Mouse (Mus musculus): Measurements from ENCODE around the gene Enc1. TPM values are rescaled to one million over a fixed set of nuclear protein-coding genes. Genes with fewer than 3 reads are reported as not detected.

Enc1 gene
- total RNA-seq, 1 experiment = 73.6 TPM

- no peaks in the 10 kb centered on the region for H3K36me3 ChIP-seq (ENCODE audit: control insufficient read depth, insufficient read depth, low read length, poor library complexity, severe bottlenecking)
- H3K9ac ChIP-seq (ENCODE audit: insufficient read depth, low read depth, low read length, poor library complexity, severe bottlenecking) = no peak overlapping the region
- H3K27ac ChIP-seq (ENCODE audit: insufficient read depth, low read depth, low read length, poor library complexity, severe bottlenecking) = peak overlapping the region; percentile 26; the same call in 1 of the 2 replicates
- DNase-seq (ENCODE audit: low read depth, low spot score) = no peak
- TF ChIP-seq MAFK (IDR thresholded peaks at IDR 0.05; ENCODE audit: insufficient read depth, low read depth, low read length) = peak; percentile 39; the same call in 1 of the 2 replicates
- TF ChIP-seq ZC3H11A (IDR thresholded peaks at IDR 0.05; ENCODE audit: borderline replicate concordance, low read depth, low read length) = no peak
- in situ Hi-C loops (cut with MboI; ENCODE audit: low sequenced_read_pairs in 2 of 2, unreplicated experiment in 2 of 2) = loop anchor here in 1 of 2 experiments (25.0 kb wide), 2 partner anchors 260 to 385 kb away; no protein-coding TSS in a partner anchor
- H3K4me3 ChIP-seq (ENCODE audit: insufficient read depth in 1 of 2, low read depth in 1 of 2, low read length in 2 of 2, poor library complexity in 1 of 2, severe bottlenecking in 1 of 2) = no peak overlapping the region
- no peaks in the 10 kb centered on the region for H3K9me3 ChIP-seq (ENCODE audit: control insufficient read depth, insufficient read depth, low read depth, low read length)
- peaks cover 3 to 8% of the 10 kb centered on the region in 2 experiments; a peak in 2 of 4 replicates for H3K4me1 ChIP-seq (ENCODE audit: control insufficient read depth in 2 of 2, insufficient read depth in 2 of 2, low read length in 2 of 2, poor library complexity in 1 of 2)
Measured at GRCm38 (mm10) chr13:97227795-97228194, 13.1 kb upstream of the Enc1 start.

- DNase-seq (ENCODE audit: low read depth, low spot score) = no peak
- Histone ChIP-seq H3K27ac (ENCODE audit: insufficient read depth, low read depth, low read length, poor library complexity, severe bottlenecking) (no peak overlapping the region), H3K9me3 (ENCODE audit: control insufficient read depth, insufficient read depth, low read depth, low read length) (no peaks in the 10 kb centered on the region), H3K9ac (ENCODE audit: insufficient read depth, low read depth, low read length, poor library complexity, severe bottlenecking) (no peak overlapping the region), H3K4me3 (ENCODE audit: insufficient read depth in 1 of 2, low read depth in 1 of 2, low read length in 2 of 2, poor library complexity in 1 of 2, severe bottlenecking in 1 of 2) (no peak overlapping the region), H3K4me1 (ENCODE audit: control insufficient read depth in 2 of 2, insufficient read depth in 2 of 2, low read length in 2 of 2, poor library complexity in 1 of 2) (peaks cover 0 to 2% of the 10 kb centered on the region in 2 experiments; a peak in 1 of 4 replicates), H3K36me3 (ENCODE audit: control insufficient read depth, insufficient read depth, low read length, poor library complexity, severe bottlenecking) (no peaks in the 10 kb centered on the region)
- TF ChIP-seq ZC3H11A (IDR thresholded peaks at IDR 0.05; ENCODE audit: borderline replicate concordance, low read depth, low read length) (no peak), CHD2 (IDR thresholded peaks at IDR 0.05; ENCODE audit: low read depth, low read length) (no peak), ZNF384 (IDR thresholded peaks at IDR 0.05; ENCODE audit: low read depth, low read length) (no peak), HCFC1 (IDR thresholded peaks at IDR 0.05; ENCODE audit: borderline replicate concordance, insufficient read depth, low read length) (no peak), MAFK (IDR thresholded peaks at IDR 0.05; ENCODE audit: insufficient read depth, low read depth, low read length) (no peak)
- in situ Hi-C loops (cut with MboI; ENCODE audit: low sequenced_read_pairs in 2 of 2, unreplicated experiment in 2 of 2) = loop anchor here (5.0 to 25.0 kb wide), 6 partner anchors 257 to 707 kb away; no protein-coding TSS in a partner anchor
Measured at GRCm38 (mm10) chr13:97230101-97230500, 10.8 kb upstream of the Enc1 start.

GRCm38 (mm10) chr13:97233092-97233491, 7.8 kb upstream of the Enc1 start:
- Histone ChIP-seq H3K36me3 (ENCODE audit: control insufficient read depth, insufficient read depth, low read length, poor library complexity, severe bottlenecking) (no peaks in the 10 kb centered on the region), H3K4me3 (ENCODE audit: insufficient read depth in 1 of 2, low read depth in 1 of 2, low read length in 2 of 2, poor library complexity in 1 of 2, severe bottlenecking in 1 of 2) (no peak overlapping the region), H3K4me1 (ENCODE audit: control insufficient read depth in 2 of 2, insufficient read depth in 2 of 2, low read length in 2 of 2, poor library complexity in 1 of 2) (peaks cover 0 to 9% of the 10 kb centered on the region in 2 experiments; a peak in 1 of 4 replicates), H3K27ac (ENCODE audit: insufficient read depth, low read depth, low read length, poor library complexity, severe bottlenecking) (no peak overlapping the region), H3K9me3 (ENCODE audit: control insufficient read depth, insufficient read depth, low read depth, low read length) (no peaks in the 10 kb centered on the region), H3K9ac (ENCODE audit: insufficient read depth, low read depth, low read length, poor library complexity, severe bottlenecking) (no peak overlapping the region)
- TF ChIP-seq CHD2 (IDR thresholded peaks at IDR 0.05; ENCODE audit: low read depth, low read length) (no peak), ZC3H11A (IDR thresholded peaks at IDR 0.05; ENCODE audit: borderline replicate concordance, low read depth, low read length) (peak; percentile 41; the same call in 1 of the 2 replicates)
- no peak for DNase-seq (ENCODE audit: low read depth, low spot score)
- in situ Hi-C loops (cut with MboI; ENCODE audit: low sequenced_read_pairs in 2 of 2, unreplicated experiment in 2 of 2) = loop anchor here (5.0 to 25.0 kb wide), 6 partner anchors 254 to 704 kb away; no protein-coding TSS in a partner anchor

- in situ Hi-C loops (cut with MboI; ENCODE audit: low sequenced_read_pairs in 2 of 2, unreplicated experiment in 2 of 2) = loop anchor here (5.0 to 25.0 kb wide), 6 partner anchors 252 to 702 kb away; no protein-coding TSS in a partner anchor
- peak overlapping the region; percentile 39; the same call in 1 of the 2 replicates for H3K9ac ChIP-seq (ENCODE audit: insufficient read depth, low read depth, low read length, poor library complexity, severe bottlenecking)
- TF ChIP-seq ZC3H11A (IDR thresholded peaks at IDR 0.05; ENCODE audit: borderline replicate concordance, low read depth, low read length) (peak; percentile 97), HCFC1 (IDR thresholded peaks at IDR 0.05; ENCODE audit: borderline replicate concordance, insufficient read depth, low read length) (no peak)
Measured at GRCm38 (mm10) chr13:97234785-97235417, 6.0 kb upstream of the Enc1 start.

More at GRCm38 (mm10) chr13:97234785-97235417, 6.0 kb upstream of the Enc1 start:
- Histone ChIP-seq H3K4me3 (ENCODE audit: insufficient read depth in 1 of 2, low read depth in 1 of 2, low read length in 2 of 2, poor library complexity in 1 of 2, severe bottlenecking in 1 of 2) (peak overlapping the region; percentile 11 to 35; a peak in 2 of 4 replicates), H3K9me3 (ENCODE audit: control insufficient read depth, insufficient read depth, low read depth, low read length) (no peaks in the 10 kb centered on the region), H3K4me1 (ENCODE audit: control insufficient read depth in 2 of 2, insufficient read depth in 2 of 2, low read length in 2 of 2, poor library complexity in 1 of 2) (peaks cover 3 to 13% of the 10 kb centered on the region in 2 experiments; a peak in 1 of 4 replicates), H3K36me3 (ENCODE audit: control insufficient read depth, insufficient read depth, low read length, poor library complexity, severe bottlenecking) (no peaks in the 10 kb centered on the region), H3K27ac (ENCODE audit: insufficient read depth, low read depth, low read length, poor library complexity, severe bottlenecking) (no peak overlapping the region; the same call in 1 of the 2 replicates)
- DNase-seq (ENCODE audit: low read depth, low spot score) = peak; percentile 82

All from ES-E14 (cell line).